Mouse (Mus musculus): ENCODE measurements around the gene Vstm2b. TPM values are rescaled to one million over a fixed set of nuclear protein-coding genes. Genes with fewer than 3 reads are reported as not detected.
A peak's percentile ranks its signal among the peaks of the same experiment; 100 is the strongest.

The Vstm2b gene
- total and polyA plus RNA-seq, 2 experiments from 2014 or later = 0.22 TPM; not detected in 1

DNA sequence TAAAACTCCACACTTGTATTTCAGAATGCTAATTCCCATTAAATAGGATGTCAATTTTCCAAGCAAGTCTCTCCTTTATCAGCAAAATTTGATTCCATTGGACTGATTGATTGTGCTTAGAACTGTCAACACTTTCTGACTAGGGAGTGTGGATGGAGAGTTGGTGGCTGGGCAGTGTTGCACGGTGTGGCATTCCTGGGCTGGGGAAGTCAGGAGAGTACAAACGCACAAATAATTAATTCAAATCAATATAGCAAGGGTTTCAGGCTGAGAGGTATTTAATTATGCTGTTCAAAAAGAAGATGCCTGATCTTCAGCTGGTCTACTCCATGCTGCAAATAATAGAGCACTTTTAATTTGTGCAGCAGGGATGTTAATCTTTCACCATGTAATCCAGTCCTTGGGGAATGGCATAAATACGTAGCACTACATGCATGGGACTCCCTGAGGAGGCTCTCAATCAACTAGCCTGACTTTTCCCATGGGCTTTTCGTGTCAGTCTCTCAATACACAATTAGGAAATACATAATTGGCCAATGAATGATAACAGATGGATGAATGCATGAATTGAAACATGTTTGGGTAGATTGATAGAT, 38.6 kb downstream of the Vstm2b start:
- WGBS = 50% methylated on average over 4 of the region's 4 CpGs
- H3K4me1 ChIP-seq (ENCODE audit: control insufficient read depth, insufficient read depth) = no peaks in the 10 kb centered on the region
- H3K27me3 ChIP-seq (ENCODE audit: control insufficient read depth, insufficient read depth, low read length) = no peaks in the 10 kb centered on the region
- TF ChIP-seq CTCF (IDR thresholded peaks at IDR 0.05; ENCODE audit: low read depth) (no peak), EP300 (IDR thresholded peaks at IDR 0.05; ENCODE audit: low read depth) (no peak)
- no peak overlapping the region for H3K4me2 ChIP-seq (ENCODE audit: low read depth, low read length)
- H3K27ac ChIP-seq (ENCODE audit: low read depth) = no peak overlapping the region
- DNase-seq (ENCODE audit: low spot score) (no peak), ATAC-seq (ENCODE audit: insufficient read depth, low read depth) (no peak)
- H3K9me3 ChIP-seq (replicated peaks; ENCODE audit: control insufficient read depth, low read length) = no peaks in the 10 kb centered on the region
- no peaks in the 10 kb centered on the region for H3K36me3 ChIP-seq (replicated peaks; ENCODE audit: control insufficient read depth, insufficient read depth, low read length)
- H3K9ac ChIP-seq (replicated peaks; ENCODE audit: low read depth, low read length) = no peak overlapping the region
- H3K4me3 ChIP-seq (ENCODE audit: low read depth, low read length) = no peak overlapping the region

DNA sequence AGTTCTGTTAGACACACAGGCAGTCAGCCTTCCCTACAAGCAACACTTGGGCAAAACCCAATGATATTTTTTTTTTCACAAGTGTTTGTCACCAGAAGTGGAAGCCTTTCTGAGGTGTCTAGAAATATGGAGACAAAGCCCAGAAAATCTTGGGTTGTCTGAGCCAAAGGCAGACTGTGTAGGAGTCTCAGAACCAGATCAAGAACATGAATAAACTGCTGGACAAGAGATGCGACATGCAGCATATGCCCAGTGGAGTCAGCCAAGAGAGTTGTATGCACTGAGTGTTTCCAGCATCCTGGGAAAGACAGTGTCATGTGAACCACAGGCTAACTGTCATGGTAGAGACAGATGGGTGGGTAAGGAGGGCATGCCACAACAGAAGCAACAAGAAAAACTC, 41.2 kb downstream of the Vstm2b start:
- 78% methylated on average over 1 of the region's 1 CpGs for whole genome bisulfite sequencing

DNA sequence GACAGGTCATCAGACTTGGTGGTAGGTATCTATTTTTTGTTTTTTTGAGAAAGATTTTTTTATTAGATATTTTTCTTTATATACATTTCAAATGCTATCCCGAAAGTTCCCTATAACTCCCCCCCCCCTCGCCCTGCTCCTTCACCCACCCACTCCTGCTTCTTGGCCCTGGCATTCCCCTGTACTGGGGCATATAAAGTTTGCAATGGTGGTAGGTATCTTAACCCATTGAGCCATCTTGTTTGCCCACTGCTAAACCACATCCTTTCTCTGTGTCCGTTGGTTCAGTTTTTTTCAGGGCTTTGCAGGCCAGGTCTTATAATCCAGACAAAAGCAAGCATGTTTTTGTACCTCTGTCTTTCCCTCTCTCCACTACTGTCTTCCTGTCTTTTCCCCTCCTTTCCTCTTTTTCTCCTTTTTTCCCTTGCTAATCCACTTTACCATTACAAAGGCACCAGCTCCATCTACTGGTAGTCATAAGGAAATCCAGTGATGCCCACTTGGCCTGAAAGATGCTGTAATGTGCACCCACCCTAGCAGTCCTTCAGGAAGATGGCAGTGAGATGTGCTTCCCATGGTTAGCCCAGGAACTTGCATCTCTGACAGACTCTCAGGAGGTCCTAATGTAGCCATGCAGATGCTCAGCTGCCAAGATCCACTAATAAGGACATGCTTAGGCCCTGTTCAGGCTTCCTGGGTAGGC, 44.3 kb downstream of the Vstm2b start:
- H3K27ac ChIP-seq (ENCODE audit: low read depth) = no peak overlapping the region
- DNase-seq (ENCODE audit: low spot score) = no peak
- H3K9ac ChIP-seq (replicated peaks; ENCODE audit: low read depth, low read length) = no peak overlapping the region
- no peaks in the 10 kb centered on the region for H3K27me3 ChIP-seq (ENCODE audit: control insufficient read depth, insufficient read depth, low read length)
- 47% methylated on average over 3 of the region's 3 CpGs for WGBS
- H3K36me3 ChIP-seq (replicated peaks; ENCODE audit: control insufficient read depth, insufficient read depth, low read length) = no peaks in the 10 kb centered on the region
- no peak overlapping the region for H3K4me3 ChIP-seq (ENCODE audit: low read depth, low read length)
- no peaks in the 10 kb centered on the region for H3K4me1 ChIP-seq (ENCODE audit: control insufficient read depth, insufficient read depth)
- H3K9me3 ChIP-seq (replicated peaks; ENCODE audit: control insufficient read depth, low read length) = no peaks in the 10 kb centered on the region
- TF ChIP-seq EP300 (IDR thresholded peaks at IDR 0.05; ENCODE audit: low read depth) (no peak), CTCF (IDR thresholded peaks at IDR 0.05; ENCODE audit: low read depth) (peak; percentile 35)
- ATAC-seq (ENCODE audit: insufficient read depth, low read depth) = no peak
- H3K4me2 ChIP-seq (ENCODE audit: low read depth, low read length) = no peak overlapping the region

More for the DNA sequence above, 41.2 kb downstream of the Vstm2b start:
- no peak overlapping the region for H3K4me2 ChIP-seq (ENCODE audit: low read depth, low read length)
- H3K9me3 ChIP-seq (replicated peaks; ENCODE audit: control insufficient read depth, low read length) = no peaks in the 10 kb centered on the region
- no peak overlapping the region for H3K9ac ChIP-seq (replicated peaks; ENCODE audit: low read depth, low read length)
- DNase-seq (ENCODE audit: low spot score) (no peak), ATAC-seq (ENCODE audit: insufficient read depth, low read depth) (no peak)
- no peak overlapping the region for H3K27ac ChIP-seq (ENCODE audit: low read depth)
- no peaks in the 10 kb centered on the region for H3K36me3 ChIP-seq (replicated peaks; ENCODE audit: control insufficient read depth, insufficient read depth, low read length)
- no peaks in the 10 kb centered on the region for H3K27me3 ChIP-seq (ENCODE audit: control insufficient read depth, insufficient read depth, low read length)
- H3K4me3 ChIP-seq (ENCODE audit: low read depth, low read length) = no peak overlapping the region
- no peak for TF ChIP-seq CTCF (IDR thresholded peaks at IDR 0.05; ENCODE audit: low read depth)
- no peak for TF ChIP-seq EP300 (IDR thresholded peaks at IDR 0.05; ENCODE audit: low read depth)
- no peaks in the 10 kb centered on the region for H3K4me1 ChIP-seq (ENCODE audit: control insufficient read depth, insufficient read depth)

Other genes starting within 250 kb of the Vstm2b start
- not detected in 2 replicates for gene 4930433I11Rik, start 89.2 kb downstream of the Vstm2b start, total RNA-seq (2014; rRNA removed; ENCODE audit: low replicate concordance)
- not detected in 2 replicates for gene 4930433I11Rik, start 89.2 kb downstream of the Vstm2b start, polyA plus RNA-seq (2015; fragmentation: Nextera tagmentation; extraction: Ambion mirVana)
- not detected in 2 replicates for gene Gm4884, start 134.4 kb downstream of the Vstm2b start, total RNA-seq (2014; rRNA removed; ENCODE audit: low replicate concordance)
- not detected in 2 replicates for gene Gm4884, start 134.4 kb downstream of the Vstm2b start, polyA plus RNA-seq (2015; fragmentation: Nextera tagmentation; extraction: Ambion mirVana)